Mouse (Mus musculus) right cerebral cortex, postnatal 10 days (tissue): Measurements from ENCODE around the gene Mphosph9.

Source experiments
- DNase-seq, 2 experiments: peaks; one replicate each; pipeline ENCODE4 v3.0.0; 2021; ENCODE audit warnings: low spot score in 2 of 2

Gene Mphosph9

GRCm38 (mm10) chr5:124214516-124215145 lies 113.1 kb downstream of the Mphosph9 start:
- no peak for DNase-seq

- DNase-seq = no peak
These were observed 113.9 kb downstream of the Mphosph9 start for GRCm38 (mm10) chr5:124213588-124214469.

GRCm38 (mm10) chr5:124211669-124212068 lies 116.1 kb downstream of the Mphosph9 start:
- no peak for DNase-seq

- peak; percentile 73 to 75 for DNase-seq
These were observed 116.5 kb downstream of the Mphosph9 start for GRCm38 (mm10) chr5:124211234-124211633.

- DNase-seq = no peak
These were observed 117.3 kb downstream of the Mphosph9 start for GRCm38 (mm10) chr5:124210281-124211016.

GRCm38 (mm10) chr5:124209850-124210249 lies 117.9 kb downstream of the Mphosph9 start:
- DNase-seq = no peak

GRCm38 (mm10) chr5:124208030-124208429 lies 119.7 kb downstream of the Mphosph9 start:
- no peak for DNase-seq

- peak in 1 of 2 experiments; percentile 52 for DNase-seq
These were observed 121.2 kb downstream of the Mphosph9 start for GRCm38 (mm10) chr5:124206481-124207038.

GRCm38 (mm10) chr5:124205809-124206380 lies 121.9 kb downstream of the Mphosph9 start:
- DNase-seq = no peak

- no peak for DNase-seq
These were observed 122.6 kb downstream of the Mphosph9 start for GRCm38 (mm10) chr5:124205211-124205610.

- DNase-seq = no peak
These were observed 123.5 kb downstream of the Mphosph9 start for GRCm38 (mm10) chr5:124204127-124204794.

GRCm38 (mm10) chr5:124203251-124203650 lies 124.5 kb downstream of the Mphosph9 start:
- DNase-seq = no peak

- DNase-seq = no peak
These were observed 125.7 kb downstream of the Mphosph9 start for GRCm38 (mm10) chr5:124202071-124202470.

GRCm38 (mm10) chr5:124201564-124201963 lies 126.2 kb downstream of the Mphosph9 start:
- no peak for DNase-seq
